Mouse (Mus musculus) right cerebral cortex, postnatal 4 days (tissue): Measurements from ENCODE around the gene Ldha.
A peak's percentile ranks its signal among the peaks of the same experiment; 100 is the strongest.
"Not testable (repeated sequence)": the region's sequence is repeated elsewhere in the genome, so short reads cannot be mapped to it uniquely, and the experiment has no call there.

Experiments
- DNase-seq: peaks from one replicate; pipeline ENCODE4 v3.0.0-alpha.2; 2022

The Ldha gene

GRCm38 (mm10) chr7:46840787-46841525 lies at the start of gene Ldha:
Gene Ldha (plus strand): TSS chr7:46841475.
- no peak for DNase-seq

- no peak for DNase-seq
Measured at GRCm38 (mm10) chr7:46793871-46794270, 47.4 kb upstream of the Ldha start.

GRCm38 (mm10) chr7:46795287-46796205 lies 45.7 kb upstream of the Ldha start, which contains the start of the genes Hps5 and Gtf2h1:
Gene Hps5 (minus strand): TSS chr7:46796064.
Gene Gtf2h1 (plus strand): TSS chr7:46796103.
- peak; percentile 98 for DNase-seq

GRCm38 (mm10) chr7:46796206-46796679 lies 45.0 kb upstream of the Ldha start:
- DNase-seq, result no peak

- DNase-seq, result no peak
Measured at GRCm38 (mm10) chr7:46796779-46797178, 44.5 kb upstream of the Ldha start.

GRCm38 (mm10) chr7:46810325-46810724 lies 30.9 kb upstream of the Ldha start:
- DNase-seq, result no peak

GRCm38 (mm10) chr7:46814012-46814411 lies 27.3 kb upstream of the Ldha start:
- no peak for DNase-seq

- DNase-seq, result not testable (repeated sequence)
Measured at GRCm38 (mm10) chr7:46820876-46821632, 20.2 kb upstream of the Ldha start.

- DNase-seq, result no peak
Measured at GRCm38 (mm10) chr7:46827046-46827802, 14.1 kb upstream of the Ldha start.

- DNase-seq, result no peak
Measured at GRCm38 (mm10) chr7:46827803-46828184, 13.5 kb upstream of the Ldha start.

GRCm38 (mm10) chr7:46829911-46830310 lies 11.4 kb upstream of the Ldha start:
- no peak for DNase-seq

- no peak for DNase-seq
Measured at GRCm38 (mm10) chr7:46830799-46831590, 10.3 kb upstream of the Ldha start.

- no peak for DNase-seq
Measured at GRCm38 (mm10) chr7:46831693-46832092, 9.6 kb upstream of the Ldha start.

- DNase-seq, result not testable (repeated sequence)
Measured at GRCm38 (mm10) chr7:46832112-46832810, 9.0 kb upstream of the Ldha start.

GRCm38 (mm10) chr7:46833266-46833665 lies 8.0 kb upstream of the Ldha start:
- DNase-seq, result no peak

GRCm38 (mm10) chr7:46833670-46834255 lies 7.5 kb upstream of the Ldha start:
- DNase-seq, result no peak

- DNase-seq, result no peak
Measured at GRCm38 (mm10) chr7:46834994-46835610, 6.2 kb upstream of the Ldha start.

- no peak for DNase-seq
Measured at GRCm38 (mm10) chr7:46836357-46836756, 4.9 kb upstream of the Ldha start.

GRCm38 (mm10) chr7:46837073-46837472 lies 4.2 kb upstream of the Ldha start:
- no peak for DNase-seq
